Mouse (Mus musculus): Measurements from ENCODE around the gene Tshz2.
"Not testable (repeated sequence)": the region's sequence is repeated elsewhere in the genome, so short reads cannot be mapped to it uniquely, and the experiment has no call there.

Tshz2 gene

GRCm38 (mm10) chr2:169632338-169633151 is at the start of gene Tshz2:
Gene Tshz2 (plus strand): TSS chr2:169633013.
- no peaks in the 10 kb centered on the region for H3K36me3 ChIP-seq (ENCODE audit: control insufficient read depth, insufficient read depth, low read length, poor library complexity, severe bottlenecking)
- H3K27me3 ChIP-seq (ENCODE audit: control insufficient read depth, insufficient read depth, low read length, poor library complexity, severe bottlenecking), result no peaks in the 10 kb centered on the region
- DNase-seq (ENCODE audit: low read depth, low spot score), result no peak

DNA sequence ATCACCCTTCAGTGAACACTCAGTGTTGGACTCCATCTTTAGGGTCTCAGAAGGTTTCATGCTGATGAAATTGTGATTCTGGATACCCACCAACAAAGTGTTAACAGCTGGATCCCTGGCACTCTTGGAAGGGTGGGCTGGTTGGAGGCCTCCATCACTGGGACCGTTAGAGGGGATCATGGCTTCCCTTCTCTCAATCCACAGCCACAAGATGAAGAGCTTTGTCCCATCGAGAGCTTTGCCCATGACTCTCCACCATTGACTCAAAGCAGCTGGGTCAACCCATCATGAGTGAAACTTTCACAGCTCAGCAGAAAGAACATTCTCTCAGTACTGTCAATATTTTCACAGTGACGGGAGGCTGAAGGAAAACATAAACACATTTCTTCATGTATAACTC is 49.3 kb upstream of the Tshz2 start:
- H3K36me3 ChIP-seq (ENCODE audit: control insufficient read depth, insufficient read depth, low read length, poor library complexity, severe bottlenecking), result no peaks in the 10 kb centered on the region
- DNase-seq (ENCODE audit: low read depth, low spot score), result no peak
- H3K27me3 ChIP-seq (ENCODE audit: control insufficient read depth, insufficient read depth, low read length, poor library complexity, severe bottlenecking), result no peaks in the 10 kb centered on the region

GRCm38 (mm10) chr2:169584745-169585456 is 47.9 kb upstream of the Tshz2 start:
- Histone ChIP-seq H3K36me3 (ENCODE audit: control insufficient read depth, insufficient read depth, low read length, poor library complexity, severe bottlenecking) (no peaks in the 10 kb centered on the region), H3K27me3 (ENCODE audit: control insufficient read depth, insufficient read depth, low read length, poor library complexity, severe bottlenecking) (no peaks in the 10 kb centered on the region)
- DNase-seq (ENCODE audit: low read depth, low spot score), result no peak

GRCm38 (mm10) chr2:169585631-169586285 is 47.1 kb upstream of the Tshz2 start:
- H3K36me3 ChIP-seq (ENCODE audit: control insufficient read depth, insufficient read depth, low read length, poor library complexity, severe bottlenecking), result no peaks in the 10 kb centered on the region
- no peak for DNase-seq (ENCODE audit: low read depth, low spot score)
- no peaks in the 10 kb centered on the region for H3K27me3 ChIP-seq (ENCODE audit: control insufficient read depth, insufficient read depth, low read length, poor library complexity, severe bottlenecking)

GRCm38 (mm10) chr2:169586688-169587087 is 46.1 kb upstream of the Tshz2 start:
- DNase-seq (ENCODE audit: low read depth, low spot score), result no peak

DNA sequence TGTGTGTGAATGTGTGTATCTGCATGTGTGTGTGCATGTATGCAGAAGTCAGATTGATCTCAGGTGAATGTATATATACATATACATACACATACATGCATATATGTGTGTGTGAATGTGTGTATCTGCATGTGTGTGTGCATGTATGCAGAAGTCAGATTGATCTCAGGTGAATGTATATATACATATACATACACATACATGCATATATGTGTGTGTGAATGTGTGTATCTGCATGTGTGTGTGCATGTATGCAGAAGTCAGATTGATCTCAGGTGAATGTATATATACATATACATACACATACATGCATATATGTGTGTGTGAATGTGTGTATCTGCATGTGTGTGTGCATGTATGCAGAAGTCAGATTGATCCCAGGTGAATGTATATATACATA is 45.2 kb upstream of the Tshz2 start, which contains the start of gene Gm11011:
Gm11011 (minus strand) TSS at position 101 of the 400 bp plus-strand sequence.
- H3K27me3 ChIP-seq (ENCODE audit: control insufficient read depth, insufficient read depth, low read length, poor library complexity, severe bottlenecking); DNase-seq (ENCODE audit: low read depth, low spot score): not testable (repeated sequence)

More at GRCm38 (mm10) chr2:169586688-169587087, 46.1 kb upstream of the Tshz2 start:
- Histone ChIP-seq H3K36me3 (ENCODE audit: control insufficient read depth, insufficient read depth, low read length, poor library complexity, severe bottlenecking) (no peaks in the 10 kb centered on the region), H3K27me3 (ENCODE audit: control insufficient read depth, insufficient read depth, low read length, poor library complexity, severe bottlenecking) (no peaks in the 10 kb centered on the region)

GRCm38 (mm10) chr2:169589697-169590096 is 43.1 kb upstream of the Tshz2 start:
- Histone ChIP-seq H3K36me3 (ENCODE audit: control insufficient read depth, insufficient read depth, low read length, poor library complexity, severe bottlenecking) (no peaks in the 10 kb centered on the region), H3K27me3 (ENCODE audit: control insufficient read depth, insufficient read depth, low read length, poor library complexity, severe bottlenecking) (no peaks in the 10 kb centered on the region)
- DNase-seq (ENCODE audit: low read depth, low spot score), result no peak

More for the DNA sequence above, 45.2 kb upstream of the Tshz2 start, which contains the start of gene Gm11011:
- not testable (repeated sequence) for H3K36me3 ChIP-seq (ENCODE audit: control insufficient read depth, insufficient read depth, low read length, poor library complexity, severe bottlenecking)

GRCm38 (mm10) chr2:169590412-169590811 is 42.4 kb upstream of the Tshz2 start:
- no peak for DNase-seq (ENCODE audit: low read depth, low spot score)
- Histone ChIP-seq H3K27me3 (ENCODE audit: control insufficient read depth, insufficient read depth, low read length, poor library complexity, severe bottlenecking) (no peaks in the 10 kb centered on the region), H3K36me3 (ENCODE audit: control insufficient read depth, insufficient read depth, low read length, poor library complexity, severe bottlenecking) (no peaks in the 10 kb centered on the region)

DNA sequence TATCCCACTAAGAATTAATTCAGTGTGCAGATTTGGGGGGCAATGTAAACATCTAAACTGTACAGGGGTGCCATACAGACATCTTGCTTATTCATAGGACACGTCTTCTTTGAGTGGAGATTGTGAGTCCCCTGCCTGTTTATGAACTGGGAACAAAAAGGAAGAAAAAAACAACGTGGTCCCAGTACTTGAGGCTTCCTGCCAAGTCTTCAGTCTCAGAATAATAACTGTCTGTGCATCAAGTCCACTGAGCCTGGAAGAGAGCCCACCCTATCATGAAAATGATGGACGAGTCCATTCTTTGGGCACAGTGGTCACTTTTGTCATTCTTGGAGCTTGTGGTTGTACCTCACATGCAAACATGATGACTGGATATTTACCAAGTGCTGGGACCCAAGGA is 39.1 kb upstream of the Tshz2 start:
- no peaks in the 10 kb centered on the region for H3K36me3 ChIP-seq (ENCODE audit: control insufficient read depth, insufficient read depth, low read length, poor library complexity, severe bottlenecking)
- no peak for DNase-seq (ENCODE audit: low read depth, low spot score)
- H3K27me3 ChIP-seq (ENCODE audit: control insufficient read depth, insufficient read depth, low read length, poor library complexity, severe bottlenecking), result no peaks in the 10 kb centered on the region

GRCm38 (mm10) chr2:169597357-169597756 is 35.5 kb upstream of the Tshz2 start:
- DNase-seq (ENCODE audit: low read depth, low spot score), result no peak
- Histone ChIP-seq H3K27me3 (ENCODE audit: control insufficient read depth, insufficient read depth, low read length, poor library complexity, severe bottlenecking) (no peaks in the 10 kb centered on the region), H3K36me3 (ENCODE audit: control insufficient read depth, insufficient read depth, low read length, poor library complexity, severe bottlenecking) (no peaks in the 10 kb centered on the region)

- DNase-seq (ENCODE audit: low read depth, low spot score), result no peak
- no peaks in the 10 kb centered on the region for H3K36me3 ChIP-seq (ENCODE audit: control insufficient read depth, insufficient read depth, low read length, poor library complexity, severe bottlenecking)
- no peaks in the 10 kb centered on the region for H3K27me3 ChIP-seq (ENCODE audit: control insufficient read depth, insufficient read depth, low read length, poor library complexity, severe bottlenecking)
Observed at GRCm38 (mm10) chr2:169597971-169598370, 34.8 kb upstream of the Tshz2 start.

GRCm38 (mm10) chr2:169599591-169599990 is 33.2 kb upstream of the Tshz2 start:
- DNase-seq (ENCODE audit: low read depth, low spot score), result no peak
- H3K36me3 ChIP-seq (ENCODE audit: control insufficient read depth, insufficient read depth, low read length, poor library complexity, severe bottlenecking), result no peaks in the 10 kb centered on the region
- H3K27me3 ChIP-seq (ENCODE audit: control insufficient read depth, insufficient read depth, low read length, poor library complexity, severe bottlenecking), result no peaks in the 10 kb centered on the region

DNA sequence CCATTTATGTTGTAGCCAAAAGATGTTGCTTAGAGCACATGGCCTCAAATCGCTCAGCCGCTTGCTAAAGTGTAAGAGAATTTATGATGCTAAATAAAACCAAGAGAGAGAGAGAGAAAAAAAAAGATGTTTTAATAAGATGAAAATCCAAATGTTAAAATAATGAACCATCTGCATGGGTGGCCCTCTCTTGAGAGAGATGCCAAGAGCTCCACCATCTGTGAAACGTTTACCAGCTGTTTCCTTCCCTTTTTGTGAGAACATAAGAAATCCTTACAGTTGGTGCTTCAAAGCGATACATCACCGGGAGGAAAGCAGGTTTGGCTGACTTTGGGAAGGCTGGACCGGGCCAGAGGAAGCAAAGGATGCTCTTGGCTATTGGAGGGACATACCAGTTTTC is 32.6 kb upstream of the Tshz2 start:
- DNase-seq (ENCODE audit: low read depth, low spot score), result no peak
- H3K27me3 ChIP-seq (ENCODE audit: control insufficient read depth, insufficient read depth, low read length, poor library complexity, severe bottlenecking), result no peaks in the 10 kb centered on the region
- no peaks in the 10 kb centered on the region for H3K36me3 ChIP-seq (ENCODE audit: control insufficient read depth, insufficient read depth, low read length, poor library complexity, severe bottlenecking)

DNA sequence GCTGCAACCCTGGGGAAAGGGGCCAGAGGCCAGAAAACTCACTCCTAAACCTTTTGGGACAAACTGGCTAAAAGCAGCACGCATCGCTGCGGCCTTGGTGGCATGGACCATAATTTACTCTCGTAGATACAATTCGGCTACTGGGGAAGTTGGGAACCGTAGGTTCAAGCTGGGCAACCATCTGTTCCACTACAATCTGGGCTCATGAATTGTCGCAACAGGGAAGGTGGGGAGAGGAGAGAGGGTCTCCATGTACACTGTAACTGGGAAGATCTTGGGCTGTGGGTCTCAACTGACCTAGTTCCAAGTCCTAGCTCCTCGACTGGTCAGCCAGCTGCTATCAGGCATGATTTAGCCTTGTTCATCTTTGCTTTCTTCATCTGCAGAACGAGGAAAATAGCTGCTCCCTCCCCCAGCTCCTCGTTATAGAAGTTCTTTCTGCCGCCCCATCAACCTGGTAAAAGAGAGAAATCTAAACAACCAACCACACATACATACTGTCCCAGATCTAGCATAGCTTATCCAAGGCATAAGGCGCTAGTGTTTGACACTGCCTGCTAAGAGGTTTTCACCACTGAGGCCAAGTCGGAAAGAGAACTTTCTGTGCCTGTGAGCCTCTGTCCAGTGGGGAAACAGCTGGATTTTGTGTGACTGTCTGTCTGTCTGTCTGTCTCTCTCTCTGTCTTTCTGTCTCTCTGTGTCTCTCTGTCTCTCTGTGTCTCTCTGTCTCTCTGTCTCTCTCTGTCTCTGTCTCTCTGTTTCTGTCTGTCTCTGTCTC is 25.7 kb upstream of the Tshz2 start:
- no peaks in the 10 kb centered on the region for H3K36me3 ChIP-seq (ENCODE audit: control insufficient read depth, insufficient read depth, low read length, poor library complexity, severe bottlenecking)
- no peaks in the 10 kb centered on the region for H3K27me3 ChIP-seq (ENCODE audit: control insufficient read depth, insufficient read depth, low read length, poor library complexity, severe bottlenecking)
- DNase-seq (ENCODE audit: low read depth, low spot score), result no peak
